Mouse (Mus musculus) spleen, adult 2 months (tissue): ENCODE data around the gene Mios.

Experiments
- CTCF ChIP-seq: fragments of 200-500 bp; IDR thresholded peaks from 2 replicates; pipeline ENCODE4 v1.5.1; 2011; ENCODE audit warnings: mild to moderate bottlenecking, inconsistent platforms; ENCODE audit not compliant: insufficient read depth, insufficient read length, insufficient replicate concordance; ENCODE audit errors: extremely low read depth
- POLR2A ChIP-seq: fragments of 200-500 bp; IDR thresholded peaks from 2 replicates; pipeline ENCODE4 v1.6.1; 2011; ENCODE audit warnings: low read depth, low read length, inconsistent platforms

GRCm38 (mm10) chr6:8189917-8190316 is 19.1 kb upstream of the Mios start:
- no peak for TF ChIP-seq CTCF
- TF ChIP-seq POLR2A, result no peak
